Mouse (Mus musculus) mouse embryonic stem cell (cell line): ENCODE measurements at regions not wholly inside any gene's neighbourhood (a gene's known extent, or its start where the extent isn't known, plus 50 kb on each side); places are given as distances from the start of the nearest gene placed in this dataset.
"Not testable (repeated sequence)": the region's sequence is repeated elsewhere in the genome, so short reads cannot be mapped to it uniquely, and the experiment has no call there.

ENCODE experiments used
- in situ Hi-C, 2 experiments: fragments of 300-500 bp; cut with MboI; formaldehyde crosslinking; loops; 1 replicate in 1 of 2; 3 replicates in 1 of 2; pipeline ENCODE4 v1.14.3; 2019 to 2020; ENCODE audit warnings: low sequenced_read_pairs in 2 of 2, low pct_unique_long_range_greater_than_20kb in 1 of 2, mixed read lengths in 1 of 2; ENCODE audit not compliant: unreplicated experiment in 1 of 2

GRCm38 (mm10) chr5:63331186-63331585 lies 317.7 kb upstream of the Nwd2 start:
- in situ Hi-C loops: no loop called here

- in situ Hi-C loops: no loop called here
Measured at GRCm38 (mm10) chr5:63351108-63351507, 297.8 kb upstream of the Nwd2 start.

DNA sequence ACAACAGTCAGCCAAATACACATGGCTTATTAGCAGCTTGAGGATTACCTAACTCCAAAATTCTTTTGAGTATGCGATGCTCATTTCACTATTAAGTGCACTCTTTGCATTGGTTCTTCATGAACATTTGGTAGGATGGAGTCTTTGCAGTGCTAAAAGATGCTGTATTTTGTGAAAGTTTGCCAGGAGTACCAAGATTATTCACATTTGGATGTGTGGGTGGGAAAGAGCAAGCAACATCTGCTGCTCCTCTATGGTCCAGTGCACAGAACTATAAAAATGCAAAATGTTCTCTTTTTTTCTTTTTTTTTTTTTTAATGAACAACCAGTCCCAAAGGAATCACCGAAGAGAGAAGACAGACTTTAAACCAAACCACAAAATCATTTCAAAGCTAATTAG lies 256.9 kb upstream of the Nwd2 start:
- in situ Hi-C loops: no loop called here

DNA sequence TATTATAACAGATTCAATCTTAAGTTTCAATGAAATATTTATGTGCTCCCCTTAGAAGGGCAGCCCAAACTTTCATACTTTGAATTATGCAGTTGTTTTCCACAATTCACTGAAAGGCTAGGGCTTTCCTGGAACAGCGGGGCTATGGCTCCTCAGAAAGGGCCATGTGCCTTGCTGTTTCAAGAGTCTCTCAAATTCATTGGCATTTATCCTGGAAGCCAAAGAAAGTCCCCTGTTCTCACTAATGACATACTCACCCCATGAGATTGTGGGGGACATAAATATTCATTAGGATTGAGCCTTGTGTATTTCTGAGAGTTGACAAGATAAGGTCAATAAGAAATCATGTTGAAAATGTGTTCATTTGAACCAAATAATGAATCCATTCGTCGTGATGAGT lies 250.9 kb upstream of the Nwd2 start:
- in situ Hi-C loops: no loop called here

- in situ Hi-C loops: no loop called here
Measured at GRCm38 (mm10) chr5:63430167-63430566, 218.7 kb upstream of the Nwd2 start.

- in situ Hi-C loops: no loop called here
Measured at GRCm38 (mm10) chr5:63444407-63444806, 204.5 kb upstream of the Nwd2 start.

- in situ Hi-C loops: no loop called here
Measured at GRCm38 (mm10) chr5:63445171-63445570, 203.7 kb upstream of the Nwd2 start.

- in situ Hi-C loops: no loop called here
Measured at GRCm38 (mm10) chr5:63468526-63469268, 180.2 kb upstream of the Nwd2 start.

GRCm38 (mm10) chr5:63469701-63470100 lies 179.2 kb upstream of the Nwd2 start:
- in situ Hi-C loops: no loop called here

DNA sequence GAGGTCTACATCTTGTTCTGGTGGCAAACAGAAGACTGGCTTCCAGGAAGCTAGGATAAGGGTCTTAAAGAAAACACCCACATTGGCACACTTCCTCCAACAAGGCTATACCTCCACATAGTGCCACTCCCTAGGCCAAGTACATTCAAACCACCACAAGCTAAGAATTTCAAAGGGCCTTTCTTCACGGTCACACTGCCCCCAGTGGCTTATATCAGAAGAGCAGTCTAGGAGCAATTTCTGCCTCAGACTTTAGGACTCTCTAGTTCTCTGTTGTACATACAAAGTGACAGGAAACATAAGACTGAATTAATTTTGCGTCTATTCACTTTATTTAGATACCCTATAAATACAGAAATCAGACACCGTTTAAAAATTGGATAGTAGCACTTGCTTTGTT lies 175.7 kb upstream of the Nwd2 start:
- in situ Hi-C loops: no loop called here

DNA sequence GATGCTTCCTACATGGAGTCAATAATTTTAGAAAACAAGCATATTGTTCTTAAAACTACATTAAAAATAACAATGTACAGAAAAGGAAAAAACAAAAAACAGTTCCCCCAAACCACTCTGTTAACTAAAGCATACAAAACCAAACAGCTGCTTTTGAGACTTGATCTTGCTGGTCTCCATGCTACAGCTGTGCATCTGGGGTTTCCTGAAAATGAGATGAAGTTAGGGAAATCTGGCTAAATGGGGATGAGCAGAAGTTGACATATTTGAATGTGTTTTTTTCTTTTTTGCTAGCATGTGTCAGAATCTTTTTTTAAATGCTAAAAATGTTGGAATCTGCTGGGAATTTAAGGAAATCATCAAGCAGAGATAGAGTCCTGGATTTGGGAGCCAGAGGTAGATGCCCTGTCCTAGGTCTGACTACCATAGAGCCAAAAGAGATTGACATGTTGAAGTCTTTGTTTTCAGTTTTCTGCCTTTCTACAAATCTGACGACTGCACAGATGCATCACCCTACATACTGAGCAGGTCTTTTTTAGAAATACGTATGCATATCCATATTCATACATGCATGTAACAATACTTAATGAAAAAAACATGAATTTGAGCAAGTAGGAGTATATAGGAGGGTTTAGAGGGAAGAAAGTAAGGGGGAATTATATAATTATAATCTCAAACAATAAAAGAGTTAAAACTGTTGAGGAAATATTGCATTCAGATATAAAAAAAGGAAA lies 172.5 kb upstream of the Nwd2 start:
- in situ Hi-C loops: no loop called here

- in situ Hi-C loops: no loop called here
Measured at GRCm38 (mm10) chr5:63498952-63499351, 149.9 kb upstream of the Nwd2 start.

DNA sequence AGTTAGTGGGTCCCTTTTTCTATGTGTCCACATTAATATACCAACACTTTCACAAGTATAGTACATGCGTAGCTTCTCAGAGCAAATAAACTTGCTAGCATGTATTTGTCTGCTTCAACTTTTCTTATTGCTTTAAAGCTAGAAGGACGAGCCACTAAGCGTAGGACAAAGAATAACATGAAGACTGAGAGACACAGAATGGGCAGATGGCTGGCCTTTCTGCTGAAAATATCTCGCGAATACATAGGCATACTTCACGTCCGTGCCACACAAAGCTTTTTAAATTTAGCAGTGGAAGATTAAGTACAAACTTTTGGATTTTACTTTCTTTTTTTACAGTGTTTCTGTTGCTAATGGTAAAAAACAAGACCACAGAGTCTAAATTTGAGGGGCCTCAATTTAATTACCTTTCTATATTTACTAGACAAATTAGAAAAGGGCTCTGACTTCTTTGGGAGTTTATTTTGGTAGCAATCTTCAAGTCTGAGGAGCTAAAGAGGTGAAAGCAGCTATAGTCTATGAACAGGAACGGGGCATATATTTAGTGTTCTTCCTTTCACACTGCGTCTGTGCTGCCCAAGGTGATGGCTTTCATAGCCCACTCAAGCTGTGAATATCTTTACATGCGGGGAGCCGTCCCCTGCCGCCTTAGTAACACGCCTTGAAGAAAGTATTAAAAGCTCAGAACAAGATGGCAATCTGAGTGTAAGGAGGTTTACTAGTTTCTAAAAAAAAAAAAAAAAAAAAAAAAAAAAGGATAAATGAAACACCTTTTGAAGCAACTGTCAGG lies 145.7 kb upstream of the Nwd2 start:
- in situ Hi-C loops: no loop called here

DNA sequence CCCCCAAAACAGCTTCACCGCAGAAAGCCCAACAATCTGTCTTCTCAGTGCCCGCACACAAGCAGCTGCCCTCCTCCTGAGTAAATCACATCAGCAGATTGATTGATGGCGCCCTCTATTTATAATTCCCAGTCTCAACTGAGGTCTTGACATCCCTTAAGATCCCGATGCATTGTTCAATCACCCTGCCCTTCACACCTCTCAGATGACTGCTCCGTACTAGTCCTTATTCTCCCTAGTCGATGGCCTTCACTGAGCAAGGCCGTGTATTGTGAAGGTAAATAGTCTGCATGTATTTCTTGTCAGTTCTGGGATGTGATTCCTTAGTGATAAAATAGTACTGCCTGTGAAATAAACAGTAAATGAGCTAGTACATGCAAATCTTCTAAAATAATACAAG lies 114.7 kb upstream of the Nwd2 start:
- in situ Hi-C loops: loop anchor here in 1 of 2 experiments (25.0 kb wide), 1 partner anchor 228 kb away; no protein-coding TSS in a partner anchor

GRCm38 (mm10) chr5:63540530-63540929 lies 108.4 kb upstream of the Nwd2 start:
- in situ Hi-C loops: loop anchor here in 1 of 2 experiments (25.0 kb wide), 1 partner anchor 222 kb away; no protein-coding TSS in a partner anchor

DNA sequence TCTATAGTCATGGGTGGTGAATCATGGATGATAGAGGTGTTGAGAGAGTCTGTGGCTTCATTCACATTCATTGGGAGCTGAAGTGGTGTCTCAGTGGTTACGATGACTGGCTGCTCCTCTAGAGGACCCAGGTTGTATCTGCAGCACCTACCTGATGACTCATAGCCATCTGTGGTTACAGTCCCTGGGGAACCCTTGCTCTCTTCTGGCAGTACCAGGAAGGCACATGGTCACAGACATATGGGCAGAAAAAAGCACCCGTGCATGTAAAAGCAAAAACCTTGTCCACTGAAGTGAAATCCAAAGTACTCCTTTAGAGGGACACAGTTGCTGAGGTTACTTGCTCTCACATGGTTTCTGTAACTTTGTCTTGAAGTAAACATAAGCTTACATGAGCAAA lies 103.4 kb upstream of the Nwd2 start:
- in situ Hi-C loops: loop anchor here in 1 of 2 experiments (25.0 kb wide), 1 partner anchor 217 kb away; no protein-coding TSS in a partner anchor

DNA sequence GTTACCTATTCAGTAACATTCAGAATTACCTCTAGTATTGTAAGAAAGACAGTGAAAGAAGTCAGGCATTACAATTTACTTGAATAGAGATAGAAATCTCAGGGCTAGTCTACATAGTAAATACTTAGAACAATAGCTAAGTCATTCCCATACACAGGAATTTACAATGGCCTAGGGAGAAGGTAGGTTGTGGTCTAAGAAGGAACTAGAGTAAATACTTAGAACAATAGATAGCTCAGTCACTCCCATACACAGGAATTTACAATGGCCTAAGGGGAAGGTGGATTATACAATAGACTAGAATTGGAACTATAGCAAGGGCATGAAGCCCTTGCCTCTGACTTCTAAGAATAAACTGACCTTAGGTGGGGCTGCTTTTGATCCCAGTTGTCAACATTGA lies 83.0 kb upstream of the Nwd2 start:
- in situ Hi-C loops: not testable (repeated sequence)

GRCm38 (mm10) chr5:63575401-63575800 lies 73.5 kb upstream of the Nwd2 start:
- in situ Hi-C loops: no loop called here

- in situ Hi-C loops: no loop called here
Measured at GRCm38 (mm10) chr5:63579409-63579808, 69.5 kb upstream of the Nwd2 start.
